Mouse (Mus musculus): Measurements from ENCODE around the gene Kctd10. TPM values are rescaled to one million over a fixed set of nuclear protein-coding genes. Genes with fewer than 3 reads are reported as not detected.
A peak's percentile ranks its signal among the peaks of the same experiment; 100 is the strongest.

Kctd10 gene
- polyA plus RNA-seq (2016; fragmentation: Nextera tagmentation; extraction: Ambion mirVana) = 115 TPM in 2 replicates

GRCm38 (mm10) chr5:114380209-114381012 is at the start of gene Kctd10, which contains the start of gene Ube3b:
Gene Kctd10 (minus strand): TSS chr5:114380508.
Gene Ube3b (plus strand): TSS chr5:114380607.
- WGBS = under 1% methylated on average over 74 of the region's 74 CpGs
- H3K27ac ChIP-seq = peak within 1 kb of the TSS; percentile 94
- peaks cover 42% of the 10 kb centered on the region for H3K4me1 ChIP-seq

GRCm38 (mm10) chr5:114429781-114430180 is 49.5 kb upstream of the Kctd10 start:
- no peaks in the 10 kb centered on the region for H3K9me3 ChIP-seq
- no peaks in the 10 kb centered on the region for H3K27me3 ChIP-seq
- no peak for ATAC-seq (ENCODE audit: insufficient number of reproducible peaks, insufficient read depth, low FRiP score, low TSS enrichment)
- H3K4me1 ChIP-seq = no peaks in the 10 kb centered on the region; the same call in 1 of the 2 replicates
- H3K9ac ChIP-seq = no peak overlapping the region
- WGBS = 83% methylated on average over 7 of the region's 7 CpGs
- H3K4me2 ChIP-seq (replicated peaks) = no peak overlapping the region
- no peak overlapping the region for H3K27ac ChIP-seq
- no peak overlapping the region for H3K4me3 ChIP-seq
- peaks cover 8% of the 10 kb centered on the region for H3K36me3 ChIP-seq

More at GRCm38 (mm10) chr5:114380209-114381012, at the start of gene Kctd10, which contains the start of gene Ube3b:
- Histone ChIP-seq H3K27me3 (no peaks in the 10 kb centered on the region), H3K9me3 (no peaks in the 10 kb centered on the region), H3K4me2 (replicated peaks) (peak within 1 kb of the TSS; percentile 88), H3K9ac (peak within 1 kb of the TSS; percentile 95), H3K36me3 (peaks cover 23% of the 10 kb centered on the region), H3K4me3 (peak within 1 kb of the TSS; percentile 89)
- peak; percentile 87 for ATAC-seq (ENCODE audit: insufficient number of reproducible peaks, insufficient read depth, low FRiP score, low TSS enrichment)

- Histone ChIP-seq H3K4me2 (replicated peaks) (no peak overlapping the region), H3K27ac (no peak overlapping the region), H3K9ac (no peak overlapping the region), H3K27me3 (no peaks in the 10 kb centered on the region), H3K4me1 (no peaks in the 10 kb centered on the region; the same call in 1 of the 2 replicates), H3K4me3 (no peak overlapping the region), H3K9me3 (no peaks in the 10 kb centered on the region), H3K36me3 (no peaks in the 10 kb centered on the region)
- ATAC-seq (ENCODE audit: insufficient number of reproducible peaks, insufficient read depth, low FRiP score, low TSS enrichment) = no peak
- 77% methylated on average over 18 of the region's 18 CpGs for WGBS
These were observed 48.3 kb upstream of the Kctd10 start for GRCm38 (mm10) chr5:114428621-114429020.

GRCm38 (mm10) chr5:114426732-114427131 is 46.4 kb upstream of the Kctd10 start:
- Histone ChIP-seq H3K36me3 (no peaks in the 10 kb centered on the region), H3K4me1 (no peaks in the 10 kb centered on the region; the same call in 1 of the 2 replicates), H3K27ac (no peak overlapping the region), H3K4me3 (no peak overlapping the region), H3K9me3 (no peaks in the 10 kb centered on the region), H3K4me2 (replicated peaks) (no peak overlapping the region), H3K27me3 (no peaks in the 10 kb centered on the region), H3K9ac (no peak overlapping the region)
- no peak for ATAC-seq (ENCODE audit: insufficient number of reproducible peaks, insufficient read depth, low FRiP score, low TSS enrichment)
- WGBS = 87% methylated on average over 6 of the region's 6 CpGs

GRCm38 (mm10) chr5:114423961-114424360 is 43.7 kb upstream of the Kctd10 start:
- H3K4me1 ChIP-seq = no peaks in the 10 kb centered on the region; the same call in 1 of the 2 replicates
- H3K27ac ChIP-seq = no peak overlapping the region
- H3K4me2 ChIP-seq (replicated peaks) = no peak overlapping the region
- H3K4me3 ChIP-seq = no peak overlapping the region
- WGBS = 76% methylated on average over 5 of the region's 5 CpGs
- peaks cover 20% of the 10 kb centered on the region for H3K36me3 ChIP-seq
- no peaks in the 10 kb centered on the region for H3K9me3 ChIP-seq
- H3K27me3 ChIP-seq = no peaks in the 10 kb centered on the region
- ATAC-seq (ENCODE audit: insufficient number of reproducible peaks, insufficient read depth, low FRiP score, low TSS enrichment) = no peak
- H3K9ac ChIP-seq = no peak overlapping the region

- no peak for ATAC-seq (ENCODE audit: insufficient number of reproducible peaks, insufficient read depth, low FRiP score, low TSS enrichment)
- Histone ChIP-seq H3K9me3 (no peaks in the 10 kb centered on the region), H3K27me3 (no peaks in the 10 kb centered on the region), H3K4me2 (replicated peaks) (no peak overlapping the region), H3K4me1 (no peaks in the 10 kb centered on the region), H3K9ac (no peak overlapping the region), H3K36me3 (peaks cover 33% of the 10 kb centered on the region), H3K27ac (no peak overlapping the region), H3K4me3 (no peak overlapping the region)
- WGBS = 54% methylated on average over 5 of the region's 5 CpGs
These were observed 42.3 kb upstream of the Kctd10 start for GRCm38 (mm10) chr5:114422591-114422990.

GRCm38 (mm10) chr5:114421561-114422298 is 41.4 kb upstream of the Kctd10 start:
- H3K4me3 ChIP-seq = no peak overlapping the region
- H3K9me3 ChIP-seq = no peaks in the 10 kb centered on the region
- H3K9ac ChIP-seq = no peak overlapping the region
- no peak for ATAC-seq (ENCODE audit: insufficient number of reproducible peaks, insufficient read depth, low FRiP score, low TSS enrichment)
- H3K27me3 ChIP-seq = no peaks in the 10 kb centered on the region
- H3K4me1 ChIP-seq = no peaks in the 10 kb centered on the region
- no peak overlapping the region for H3K4me2 ChIP-seq (replicated peaks)
- peaks cover 42% of the 10 kb centered on the region for H3K36me3 ChIP-seq
- no peak overlapping the region for H3K27ac ChIP-seq
- 75% methylated on average over 11 of the region's 11 CpGs for WGBS

GRCm38 (mm10) chr5:114418541-114418940 is 38.2 kb upstream of the Kctd10 start:
- no peak overlapping the region for H3K9ac ChIP-seq
- no peak overlapping the region for H3K27ac ChIP-seq
- 82% methylated on average over 8 of the region's 8 CpGs for whole genome bisulfite sequencing
- peaks cover 73% of the 10 kb centered on the region for H3K36me3 ChIP-seq
- no peaks in the 10 kb centered on the region for H3K27me3 ChIP-seq
- ATAC-seq (ENCODE audit: insufficient number of reproducible peaks, insufficient read depth, low FRiP score, low TSS enrichment) = no peak
- H3K4me2 ChIP-seq (replicated peaks) = no peak overlapping the region
- H3K9me3 ChIP-seq = no peaks in the 10 kb centered on the region
- H3K4me1 ChIP-seq = no peaks in the 10 kb centered on the region
- H3K4me3 ChIP-seq = no peak overlapping the region

GRCm38 (mm10) chr5:114416855-114417254 is 36.5 kb upstream of the Kctd10 start:
- H3K4me1 ChIP-seq = no peaks in the 10 kb centered on the region
- H3K9me3 ChIP-seq = no peaks in the 10 kb centered on the region
- no peak for ATAC-seq (ENCODE audit: insufficient number of reproducible peaks, insufficient read depth, low FRiP score, low TSS enrichment)
- no peak overlapping the region for H3K9ac ChIP-seq
- 91% methylated on average over 8 of the region's 8 CpGs for WGBS
- no peak overlapping the region for H3K4me2 ChIP-seq (replicated peaks)
- no peak overlapping the region for H3K27ac ChIP-seq
- H3K27me3 ChIP-seq = no peaks in the 10 kb centered on the region
- H3K4me3 ChIP-seq = no peak overlapping the region
- peaks cover 90% of the 10 kb centered on the region for H3K36me3 ChIP-seq

- H3K4me3 ChIP-seq = no peak overlapping the region
- H3K4me2 ChIP-seq (replicated peaks) = no peak overlapping the region
- H3K9me3 ChIP-seq = no peaks in the 10 kb centered on the region
- peaks cover 99% of the 10 kb centered on the region for H3K36me3 ChIP-seq
- no peaks in the 10 kb centered on the region for H3K4me1 ChIP-seq
- no peaks in the 10 kb centered on the region for H3K27me3 ChIP-seq
- H3K27ac ChIP-seq = no peak overlapping the region
- no peak for ATAC-seq (ENCODE audit: insufficient number of reproducible peaks, insufficient read depth, low FRiP score, low TSS enrichment)
- H3K9ac ChIP-seq = no peak overlapping the region
- WGBS = 89% methylated on average over 5 of the region's 5 CpGs
These were observed 35.3 kb upstream of the Kctd10 start for GRCm38 (mm10) chr5:114415606-114416005.

- Histone ChIP-seq H3K4me3 (no peak overlapping the region), H3K27ac (no peak overlapping the region), H3K9me3 (no peaks in the 10 kb centered on the region), H3K4me1 (no peaks in the 10 kb centered on the region), H3K36me3 (peaks cover 99% of the 10 kb centered on the region), H3K4me2 (replicated peaks) (no peak overlapping the region), H3K9ac (no peak overlapping the region; the same call in 1 of the 2 replicates), H3K27me3 (no peaks in the 10 kb centered on the region)
- 66% methylated on average over 16 of the region's 16 CpGs for WGBS
- no peak for ATAC-seq (ENCODE audit: insufficient number of reproducible peaks, insufficient read depth, low FRiP score, low TSS enrichment)
These were observed 32.9 kb upstream of the Kctd10 start for GRCm38 (mm10) chr5:114413067-114413735.

Measured in embryonic facial prominence, embryonic 12.5 days (tissue).